Mouse (Mus musculus): ENCODE data around the gene Fmo9.

Gene Fmo9

GRCm38 (mm10) chr1:166681745-166682144 is at the start of gene Fmo9:
Gene Fmo9 (minus strand): TSS chr1:166681845.
- DNase-seq (ENCODE audit: low read depth, low spot score), result no peak

- DNase-seq (ENCODE audit: low read depth, low spot score), result no peak
Observed at GRCm38 (mm10) chr1:166730886-166731285, 49.2 kb upstream of the Fmo9 start.

- no peak for DNase-seq (ENCODE audit: low read depth, low spot score)
Observed at GRCm38 (mm10) chr1:166730215-166730614, 48.6 kb upstream of the Fmo9 start.

GRCm38 (mm10) chr1:166710861-166711260 is 29.2 kb upstream of the Fmo9 start:
- DNase-seq (ENCODE audit: low read depth, low spot score), result no peak

DNA sequence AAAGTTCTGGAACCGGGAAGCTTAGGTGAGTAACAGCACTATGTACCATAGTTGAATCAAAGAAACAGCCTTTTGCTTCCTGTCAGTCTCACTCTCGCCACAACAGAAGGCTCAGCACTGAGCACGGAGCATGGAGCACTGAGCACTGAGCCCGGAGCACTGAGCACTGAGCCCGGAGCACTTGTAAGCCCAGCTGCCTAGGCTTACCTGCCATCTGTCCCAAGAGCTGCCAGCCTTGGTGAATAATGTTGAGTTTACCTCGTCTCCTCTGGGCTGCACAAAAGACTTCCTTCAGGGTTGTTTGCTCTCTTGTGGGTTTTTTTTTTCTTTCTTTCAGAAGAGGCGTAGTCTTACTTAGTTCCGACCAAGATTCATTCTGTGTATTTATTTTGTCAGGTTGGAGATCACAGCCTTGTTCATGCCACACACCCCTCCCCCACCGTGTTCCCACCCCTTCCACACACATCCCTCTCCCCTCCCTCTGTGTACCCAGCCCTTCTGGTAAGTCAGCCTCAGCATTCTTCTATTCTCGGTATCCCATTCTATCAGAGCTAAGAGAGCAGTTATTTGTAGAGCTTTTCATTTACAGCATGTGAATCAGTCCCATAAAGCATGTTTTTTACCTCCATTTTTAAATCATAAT is 20.7 kb upstream of the Fmo9 start:
- no peak for DNase-seq (ENCODE audit: low read depth, low spot score)

DNA sequence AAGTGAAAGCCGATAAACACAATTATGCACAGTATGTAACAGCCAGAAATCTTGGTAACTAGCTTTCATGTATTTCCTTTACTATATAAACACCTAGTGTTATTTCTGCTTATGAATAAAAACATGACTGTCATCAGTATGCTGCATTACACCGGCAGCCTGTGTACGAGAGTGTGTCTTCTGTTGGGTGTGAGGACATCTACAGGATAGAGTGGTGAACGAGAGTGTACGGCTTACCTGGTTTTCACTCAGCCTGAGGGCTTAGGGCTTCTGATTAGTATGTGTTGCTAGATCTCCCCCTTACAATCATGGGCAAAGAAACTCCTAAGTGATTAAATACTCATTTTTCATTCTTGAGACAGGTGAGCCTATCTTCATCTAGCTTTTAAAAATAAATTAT is 12.4 kb downstream of the Fmo9 start:
- no peak for DNase-seq (ENCODE audit: low read depth, low spot score)

DNA sequence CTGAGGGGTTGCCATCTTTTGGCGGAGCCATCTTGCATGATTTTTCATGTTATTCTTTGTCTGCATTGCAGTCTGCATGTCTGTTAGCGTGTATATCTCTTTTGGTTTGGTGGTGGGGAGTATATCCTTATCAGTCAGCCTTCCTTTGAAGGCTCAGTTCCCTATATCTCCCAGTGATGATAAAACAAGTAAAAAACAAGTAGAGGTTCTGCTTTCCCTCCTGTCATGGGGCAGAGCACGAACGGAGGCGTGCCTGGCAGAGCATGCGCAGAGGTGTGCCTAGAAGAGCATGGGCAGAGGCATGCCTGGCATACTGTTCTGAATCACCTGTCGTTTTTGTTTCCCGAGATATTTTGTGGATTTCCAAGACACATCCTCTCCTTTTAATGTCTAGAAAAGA is 20.8 kb downstream of the Fmo9 start:
- DNase-seq (ENCODE audit: low read depth, low spot score), result no peak

DNA sequence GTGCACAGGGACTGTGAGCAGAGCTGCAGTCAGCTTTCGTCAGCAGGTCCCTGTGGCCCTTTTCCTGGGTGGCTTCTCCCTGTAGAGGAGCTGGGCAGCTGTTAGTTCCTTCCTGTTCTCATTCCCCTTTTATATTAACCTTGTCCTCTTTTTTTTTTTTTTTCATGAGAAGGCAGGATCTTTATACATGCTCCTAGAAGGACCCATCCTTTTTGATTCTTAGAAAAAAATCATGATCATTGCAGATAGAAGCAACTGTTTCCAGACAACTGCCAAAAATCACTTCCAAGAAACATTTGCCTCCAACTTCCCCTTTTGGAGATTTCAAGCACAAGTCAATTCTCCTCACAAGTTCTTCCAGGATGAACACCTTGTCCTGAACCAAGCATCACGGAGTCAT is 34.1 kb downstream of the Fmo9 start, which contains the start of gene Gm4847:
Gene Gm4847 (minus strand): TSS at position 101 of the 400 bp plus-strand sequence.
- no peak for DNase-seq (ENCODE audit: low read depth, low spot score)

Data from c-Kit-negative CD71-positive TER-119-positive erythroid progenitor cells, embryonic 14.5 days (primary cell).